Mouse (Mus musculus) embryo, embryonic 10.5 days (tissue): Measurements from ENCODE around the gene Naa10.

Source experiments
- DNase-seq: peaks from one replicate; pipeline ENCODE4 v3.0.0-alpha.2; 2015; ENCODE audit warnings: low spot score

Gene Naa10

DNA sequence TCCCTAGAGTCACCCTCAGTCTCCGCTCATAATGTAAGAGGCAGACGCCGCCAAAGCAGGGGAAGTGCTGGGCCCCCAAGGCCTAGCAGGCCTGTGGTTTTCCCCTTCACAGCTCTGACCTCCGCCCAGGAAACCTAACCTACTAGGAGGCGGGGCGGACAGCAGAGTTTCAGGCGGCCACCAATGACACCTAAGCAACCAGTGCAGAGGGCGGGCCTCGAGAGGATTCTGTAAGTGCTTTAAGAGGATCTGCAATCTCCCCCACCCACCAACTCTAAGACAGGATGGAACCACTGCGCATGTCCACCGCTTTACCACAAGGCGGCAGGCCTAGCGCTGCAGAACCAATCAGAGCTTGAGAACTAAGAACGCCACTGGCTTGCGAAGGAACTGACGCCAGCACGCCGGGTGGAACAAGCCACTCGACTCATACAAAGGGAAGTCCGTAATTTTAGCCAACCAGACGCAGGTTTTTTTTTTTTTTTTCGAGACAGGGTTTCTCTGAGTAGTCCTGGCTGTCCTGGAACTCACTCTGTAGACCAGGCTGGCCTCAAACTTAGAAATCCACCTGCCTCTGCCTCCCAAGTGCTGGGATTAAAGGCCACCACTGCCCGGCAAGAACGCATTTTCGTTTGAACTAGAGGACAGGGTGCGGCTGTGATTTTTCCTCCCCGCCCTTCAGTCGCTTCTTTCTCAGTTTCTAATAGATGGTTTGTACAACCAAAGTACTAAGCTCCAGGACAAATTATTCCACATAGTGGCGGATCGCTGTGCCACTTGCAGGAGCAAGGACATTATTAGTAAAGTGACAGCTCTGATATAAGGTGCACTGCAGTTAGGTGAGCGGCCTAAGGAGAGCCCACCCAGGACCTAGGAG is 6.7 kb downstream of the Naa10 start:
- peak; percentile 95 for DNase-seq

DNA sequence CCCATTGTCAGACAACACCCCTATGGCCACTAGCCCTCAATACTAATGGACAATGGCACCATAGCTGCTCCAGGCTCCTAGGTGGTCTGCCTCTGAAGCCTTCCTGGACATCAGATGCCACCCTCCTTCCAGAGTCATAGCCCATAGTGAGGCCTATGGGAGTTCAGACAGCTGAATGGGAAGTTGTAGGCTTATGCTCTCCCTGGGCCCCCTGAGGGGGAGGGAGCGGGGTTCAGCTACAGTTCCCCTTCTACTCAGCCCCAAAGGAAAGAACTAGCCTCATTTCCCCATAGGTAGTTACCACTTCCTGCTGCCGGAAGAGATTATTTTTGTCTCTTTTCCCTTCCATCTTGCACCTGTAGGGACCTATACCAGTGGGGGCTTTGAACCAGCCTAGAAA is 10.2 kb downstream of the Naa10 start:
- DNase-seq: no peak

DNA sequence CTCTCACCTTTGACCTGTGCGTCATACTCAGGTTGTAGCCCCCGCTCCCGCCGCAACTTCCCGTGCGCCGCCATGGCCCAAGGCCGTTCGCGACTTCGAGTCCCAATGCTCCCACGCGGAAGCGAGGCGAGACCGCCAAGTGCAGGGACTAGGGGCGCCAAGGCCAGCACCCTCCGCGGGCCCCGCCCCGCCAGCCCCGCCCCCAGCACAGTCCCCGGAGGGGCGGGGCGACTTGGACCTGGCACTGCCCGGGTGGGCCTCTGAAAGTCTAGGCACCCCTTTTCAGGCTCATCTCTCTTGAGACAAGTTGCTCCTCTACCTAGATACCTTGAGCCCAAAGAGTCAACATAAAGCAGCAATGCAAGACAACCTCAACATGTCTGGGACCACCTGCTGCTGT is 10.6 kb downstream of the Naa10 start:
- DNase-seq: no peak

DNA sequence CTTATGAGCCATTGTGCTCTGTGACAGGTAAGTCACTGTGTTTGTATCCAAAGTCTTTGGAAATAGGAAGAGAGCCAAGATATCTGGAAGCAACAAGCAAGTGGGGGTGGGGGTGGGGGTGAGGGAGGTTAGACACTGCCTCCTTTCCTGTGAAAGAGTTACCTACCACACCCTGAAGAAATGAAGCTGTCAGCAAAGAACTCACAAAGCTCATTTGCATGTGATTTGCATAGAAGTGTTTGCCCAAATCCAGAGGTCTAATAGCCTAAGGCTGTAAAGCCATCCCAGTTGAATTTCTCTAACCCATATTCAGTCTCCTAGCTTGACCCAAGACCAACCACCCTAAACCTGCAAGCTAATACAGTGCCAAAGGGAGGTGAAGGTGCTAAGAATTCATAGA is 11.3 kb downstream of the Naa10 start:
- DNase-seq: no peak

DNA sequence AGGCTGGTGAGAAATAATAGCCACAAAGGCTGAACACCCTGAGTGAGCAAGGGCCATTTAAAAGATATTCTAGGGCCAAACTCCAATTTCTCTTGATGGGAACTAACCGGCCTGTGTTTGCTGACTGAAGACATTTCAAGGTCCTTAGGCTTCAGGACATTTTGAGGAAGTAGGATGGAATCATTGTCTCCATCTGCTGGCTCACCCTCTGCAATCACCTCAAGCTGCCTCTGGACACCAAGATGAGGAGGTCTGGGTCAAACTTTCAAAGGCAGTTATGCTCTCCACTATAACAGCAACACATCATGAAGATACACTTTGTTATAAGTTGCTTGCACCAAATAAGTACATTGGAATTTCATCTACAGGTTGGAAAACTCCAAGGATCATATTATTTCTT is 11.7 kb downstream of the Naa10 start:
- DNase-seq: no peak

DNA sequence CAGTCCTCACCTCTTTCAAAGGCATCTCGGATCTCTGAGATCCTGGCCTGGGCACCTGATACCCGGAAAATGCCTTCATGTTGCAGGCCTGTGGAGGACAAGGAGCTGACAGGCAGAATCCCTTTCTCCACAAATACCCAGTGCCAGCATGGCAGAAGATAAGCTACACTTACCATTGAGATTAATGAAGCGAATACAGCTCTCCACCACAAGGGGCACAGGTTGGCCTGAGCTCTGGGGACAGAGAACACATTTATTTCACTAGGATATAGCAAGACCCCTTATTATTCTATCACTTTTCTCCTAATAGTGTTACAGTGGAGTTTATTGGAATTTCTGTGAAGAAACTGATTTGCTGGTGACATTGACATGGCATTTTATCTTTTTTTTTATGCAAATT is 23.8 kb downstream of the Naa10 start:
- no peak for DNase-seq

DNA sequence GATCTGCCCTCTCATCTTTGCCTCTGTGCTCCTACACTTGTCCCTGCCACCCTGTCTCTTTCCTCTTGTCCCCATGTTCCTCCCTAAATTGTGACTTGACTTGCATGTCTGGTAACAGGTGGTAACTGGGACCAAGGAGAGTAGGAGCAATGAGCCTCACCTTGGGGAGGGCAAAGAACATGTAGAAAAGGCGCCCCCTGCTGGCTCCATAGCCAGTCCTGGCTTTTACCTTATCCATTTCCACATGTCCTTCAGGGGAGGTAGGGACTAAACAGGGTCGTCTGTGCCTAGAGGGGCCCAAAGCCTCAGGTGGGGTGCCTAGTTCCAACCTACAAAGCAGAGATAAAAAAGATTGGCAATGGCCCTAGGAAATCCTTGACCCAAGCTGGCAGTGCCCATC is 26.0 kb downstream of the Naa10 start, which contains the start of gene L1cam:
Gene L1cam (minus strand): TSS at position 387 of the 400 bp plus-strand sequence.
- peak; percentile 60 for DNase-seq

DNA sequence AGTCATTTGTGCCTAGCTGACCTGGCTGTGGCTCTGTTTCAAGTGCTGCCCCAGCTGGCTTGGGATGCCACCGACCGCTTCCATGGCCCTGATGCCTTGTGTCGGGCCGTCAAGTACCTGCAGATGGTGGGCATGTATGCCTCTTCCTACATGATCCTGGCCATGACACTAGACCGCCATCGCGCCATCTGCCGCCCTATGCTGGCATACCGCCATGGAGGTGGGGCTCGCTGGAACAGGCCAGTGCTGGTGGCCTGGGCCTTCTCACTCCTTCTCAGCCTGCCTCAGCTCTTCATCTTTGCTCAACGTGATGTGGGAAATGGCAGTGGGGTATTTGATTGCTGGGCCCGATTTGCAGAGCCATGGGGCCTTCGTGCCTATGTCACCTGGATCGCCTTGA is 28.9 kb downstream of the Naa10 start:
- no peak for DNase-seq

DNA sequence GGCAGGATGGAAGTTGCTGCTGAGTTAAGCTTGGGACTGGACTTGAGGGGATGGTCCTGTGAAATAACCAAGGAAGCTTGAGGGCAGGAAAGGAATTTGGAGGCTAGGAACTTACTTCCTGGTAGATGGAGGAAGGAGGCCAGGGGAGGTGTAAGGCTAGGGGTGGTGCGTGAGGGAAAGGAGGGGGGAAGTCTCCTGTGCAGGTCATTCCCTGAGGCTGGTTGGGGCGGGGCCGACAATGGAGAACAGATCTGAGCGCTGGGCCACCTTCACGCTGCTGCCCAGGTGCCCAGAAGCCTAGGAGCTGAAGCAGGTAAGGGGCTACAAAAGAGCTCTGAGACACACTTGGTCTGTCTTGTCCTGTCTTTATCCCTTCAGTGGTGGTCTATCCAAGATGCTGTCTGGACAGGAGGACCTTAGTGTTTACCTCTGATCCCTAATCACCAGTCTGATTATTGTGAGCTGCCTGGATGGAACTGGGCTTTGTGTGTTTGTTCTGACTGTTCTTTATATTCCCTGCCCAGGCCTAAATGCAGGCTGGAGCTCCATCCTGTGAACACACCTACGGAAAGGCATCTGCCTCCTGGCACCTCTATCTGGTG is 30.1 kb downstream of the Naa10 start, which contains the start of gene Avpr2:
Gene Avpr2 (plus strand): TSS at position 552 of the 602 bp plus-strand sequence.
- DNase-seq: no peak

DNA sequence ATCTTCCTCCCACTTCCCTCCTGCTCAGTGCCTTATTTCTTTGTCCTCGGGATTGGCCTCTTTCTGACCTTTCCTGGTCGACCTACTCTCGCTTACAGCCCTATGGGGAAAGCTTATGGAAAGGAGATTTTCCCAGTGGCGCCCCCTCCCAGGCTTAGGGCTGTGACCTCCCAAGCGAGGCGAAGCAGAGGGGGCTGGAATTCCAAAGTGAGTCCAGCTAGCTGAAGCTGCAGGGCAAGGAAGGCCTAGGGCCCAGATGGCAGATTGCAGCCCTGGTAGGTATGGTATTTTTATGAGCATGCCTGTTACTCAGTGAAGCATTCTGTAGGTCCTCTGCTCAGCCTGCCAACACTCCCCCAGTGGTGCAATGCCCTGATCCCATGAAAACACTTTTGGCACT is 40.3 kb downstream of the Naa10 start:
- peak; percentile 28 for DNase-seq

DNA sequence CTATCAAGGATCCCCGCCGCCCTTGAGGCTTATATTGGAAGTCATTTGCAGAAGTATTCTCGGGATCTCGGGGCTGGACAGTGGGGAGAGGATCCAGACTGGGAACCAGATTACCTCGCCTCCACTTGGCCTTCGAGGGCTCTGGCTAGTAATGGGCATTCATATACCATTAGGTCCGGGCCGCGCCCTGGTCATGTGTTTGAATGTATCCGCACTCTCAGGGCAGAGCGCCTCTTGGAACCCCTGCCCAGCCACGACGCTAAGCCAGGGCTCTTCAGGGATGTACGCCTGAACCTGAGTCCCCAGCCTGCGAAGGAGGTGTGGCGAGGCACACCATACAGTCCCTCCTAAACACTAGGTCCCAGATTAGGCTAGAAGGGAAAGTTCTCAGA is 40.7 kb downstream of the Naa10 start:
- DNase-seq: peak; percentile 17

DNA sequence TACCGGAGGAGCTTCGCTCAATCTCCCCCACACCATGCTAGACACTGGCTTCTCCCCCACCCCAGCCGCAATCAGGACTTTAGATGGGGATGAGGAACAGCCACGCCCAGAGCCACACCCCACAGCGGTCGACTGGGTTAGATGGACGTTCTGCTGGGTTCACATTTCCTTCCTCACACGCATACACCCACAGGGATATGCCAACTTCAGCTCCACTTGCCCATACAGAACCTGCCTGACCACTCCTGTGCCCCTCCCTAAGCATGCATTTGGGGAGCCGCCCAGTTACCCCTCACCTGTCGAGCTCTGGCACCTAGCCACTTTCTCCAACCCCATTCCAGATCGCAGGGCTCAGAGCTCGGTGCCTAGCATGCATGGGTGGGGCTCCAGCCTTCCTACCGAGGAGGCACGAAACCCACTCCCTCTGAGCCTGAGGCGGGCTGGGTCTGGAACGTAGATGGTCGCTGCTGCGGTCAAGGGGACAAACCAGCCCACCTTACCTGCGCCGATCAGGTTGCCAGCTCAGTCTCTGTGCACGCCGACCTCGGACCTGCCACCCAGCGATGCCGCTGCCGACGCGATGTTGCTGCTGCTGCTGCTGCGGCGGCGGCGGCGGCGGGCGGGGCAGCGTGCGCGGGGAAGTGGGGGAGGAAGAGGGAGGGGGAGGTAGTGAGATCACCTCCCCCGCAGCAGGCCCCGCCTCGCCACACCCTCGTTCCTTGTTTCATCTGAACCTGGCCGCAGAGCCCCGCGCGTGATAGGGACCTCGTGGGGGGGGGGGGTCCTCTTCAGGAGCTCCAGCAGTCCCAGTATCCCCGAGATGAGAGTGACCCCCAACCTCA is 41.3 kb downstream of the Naa10 start:
- peak; percentile 17 for DNase-seq

DNA sequence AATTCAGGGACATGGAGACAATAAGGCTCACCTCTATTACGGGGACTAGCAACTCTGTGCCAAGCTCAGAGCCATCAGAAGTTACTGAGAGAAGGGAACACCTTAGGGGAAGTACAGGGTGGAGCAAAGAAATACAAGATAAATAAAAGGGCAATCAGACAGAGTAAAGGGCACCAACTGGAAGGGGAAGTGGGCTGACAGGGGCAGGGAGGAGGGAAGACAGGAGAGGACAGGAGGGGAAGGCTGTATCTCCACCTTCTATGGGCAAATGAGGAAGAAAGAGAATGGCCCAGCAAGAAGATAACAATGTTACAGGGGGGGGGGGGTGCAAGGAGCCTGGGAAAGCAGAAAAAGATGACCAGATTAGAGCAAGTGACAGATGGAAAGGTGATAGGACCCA is 44.7 kb downstream of the Naa10 start:
- DNase-seq: no peak

DNA sequence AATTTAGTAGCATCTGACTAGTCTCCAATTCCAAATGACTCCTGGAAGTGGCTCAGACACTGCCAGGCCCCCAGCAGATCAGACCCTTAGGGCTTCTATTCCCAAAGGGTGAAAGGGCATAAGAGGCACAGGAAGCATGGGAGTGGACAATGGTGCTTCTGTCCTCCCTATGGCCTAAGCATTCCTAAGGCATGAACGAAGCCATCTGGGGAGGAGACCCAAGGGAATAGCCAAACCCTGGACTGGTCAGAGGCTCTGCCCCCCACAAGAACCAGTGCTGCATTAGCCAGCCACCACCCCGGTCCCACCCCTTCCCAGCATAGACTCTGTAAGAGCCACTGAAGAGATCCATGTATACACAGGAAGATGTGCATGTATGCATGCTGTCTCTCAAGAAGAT is 45.9 kb downstream of the Naa10 start:
- DNase-seq: no peak

DNA sequence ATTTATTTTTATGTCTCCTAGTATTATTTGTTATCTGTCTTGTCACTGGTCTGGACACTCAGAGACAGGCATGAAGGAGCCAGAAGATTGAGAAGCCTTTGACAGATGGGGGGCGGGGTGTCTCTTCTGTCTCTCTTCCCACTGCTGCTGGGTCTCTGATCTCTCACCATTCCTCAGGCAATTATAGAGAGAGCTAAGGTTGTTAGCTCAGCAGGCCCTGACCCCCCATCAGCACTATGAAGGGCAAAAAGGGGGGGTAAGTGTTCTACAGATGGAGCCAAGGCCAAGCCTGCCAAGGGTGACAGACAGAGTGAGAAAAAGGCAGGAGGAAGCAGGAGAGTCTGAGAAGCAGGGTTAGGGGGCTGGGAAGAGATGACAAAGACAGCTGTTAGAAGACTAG is 49.8 kb downstream of the Naa10 start:
- no peak for DNase-seq

DNA sequence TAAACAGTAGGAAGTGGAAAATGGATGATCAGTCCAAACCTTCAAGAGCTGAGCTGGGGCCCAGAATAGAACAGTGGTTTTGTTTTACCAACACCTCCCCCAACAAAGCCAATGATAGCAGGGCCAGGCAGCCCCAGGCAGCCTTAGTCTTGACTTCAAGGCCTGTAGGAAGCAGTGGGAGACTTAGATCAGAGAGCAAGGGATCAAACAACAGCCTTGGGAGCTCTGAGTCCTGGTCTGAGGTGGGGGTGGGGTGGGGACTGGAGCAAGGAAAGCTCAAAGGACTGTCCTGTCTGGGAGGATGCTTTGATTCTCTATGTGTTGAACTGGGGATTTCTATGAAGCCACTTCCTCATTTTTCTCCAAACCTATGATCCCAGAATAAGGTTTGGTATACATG is 50.3 kb downstream of the Naa10 start:
- DNase-seq: no peak

DNA sequence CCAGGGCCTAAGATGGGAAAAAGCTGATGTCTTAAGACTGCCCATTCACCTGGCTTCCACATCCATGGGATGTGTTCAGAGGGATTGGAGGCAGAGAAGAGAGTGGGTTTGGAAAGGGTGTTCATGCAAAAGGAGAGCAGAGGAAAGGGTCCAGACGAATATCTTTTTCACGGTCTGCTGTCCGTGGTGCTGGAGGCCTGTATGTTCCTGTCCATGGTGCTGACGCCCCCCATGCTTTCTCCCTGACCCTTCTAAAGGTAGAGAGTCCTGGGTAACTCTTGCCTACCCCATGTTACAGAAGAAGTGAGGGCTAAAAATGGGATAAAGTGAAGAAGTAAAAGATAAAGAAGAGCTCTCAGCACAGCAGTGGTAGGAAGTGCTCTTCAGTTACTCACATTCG is 52.4 kb downstream of the Naa10 start:
- DNase-seq: peak; percentile 69

DNA sequence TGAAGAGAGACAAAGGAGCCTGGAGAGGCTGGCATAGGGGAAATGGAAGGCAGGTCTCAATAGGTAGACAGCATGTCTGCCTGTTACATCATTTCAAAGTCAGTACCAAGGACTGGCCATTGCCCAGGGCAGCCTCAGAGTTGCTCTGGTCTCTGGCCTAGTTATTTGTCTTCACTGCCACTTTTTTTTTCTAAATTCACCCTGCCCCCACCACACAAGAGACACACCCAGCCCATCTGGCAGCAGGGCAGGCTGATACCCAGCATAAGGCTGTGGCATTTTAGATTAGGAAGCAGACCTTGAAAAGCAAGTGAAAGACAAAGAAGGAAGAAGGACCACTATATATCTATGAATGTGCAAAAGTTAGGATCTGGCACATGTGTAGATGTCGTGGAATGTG is 53.9 kb downstream of the Naa10 start:
- no peak for DNase-seq

DNA sequence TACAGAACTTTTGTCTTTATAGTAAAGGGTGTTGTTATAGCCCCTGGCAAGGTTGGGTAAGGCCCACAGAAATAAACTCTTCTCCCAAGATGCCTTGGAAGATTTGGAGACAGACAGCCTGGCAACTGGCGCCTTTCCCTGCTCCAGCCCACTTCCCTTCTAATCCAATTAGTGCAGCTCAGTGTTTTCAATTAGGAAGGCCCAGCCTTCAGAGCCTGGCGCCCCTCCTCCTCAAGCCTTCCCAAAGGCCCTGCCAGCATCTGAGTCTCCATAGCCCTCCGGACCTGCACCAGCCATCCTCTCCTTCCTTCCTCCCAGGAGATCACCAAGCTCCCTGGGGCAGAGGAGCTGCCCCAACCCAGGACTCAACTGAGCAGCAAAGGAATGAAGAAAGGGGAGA is 54.5 kb downstream of the Naa10 start:
- DNase-seq: peak; percentile 9
